ENCODE assay signal across 26 mouse cellular contexts in the genomic region with DNA sequence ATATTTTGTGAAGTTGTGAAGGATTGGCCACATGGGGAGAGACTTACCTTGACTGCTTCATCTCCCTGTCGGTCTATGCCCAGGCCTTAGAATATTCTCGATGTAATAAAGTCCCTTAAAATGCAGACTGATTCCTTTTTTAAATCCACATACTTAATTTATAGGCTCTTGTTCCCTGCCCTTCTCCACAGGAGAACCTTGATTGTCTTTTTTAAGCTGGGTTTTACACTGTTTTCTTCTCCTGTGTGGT.
A peak's percentile ranks its signal among the peaks of the same experiment; 100 is the strongest.
DNase-seq lines count a peak whose midpoint lies in the region; ATAC-seq and TF ChIP-seq lines count a peak whose summit lies in the region.
"Had no signal": no experiment of that assay in that cellular context is flagged by ENCODE, and none has a peak within 500 bp of the region (broad histone marks: within the 10 kb centered on the region; RNA-seq: fewer than 3 reads in every experiment).

No protein-coding gene starts in this region.

- no peaks in the 10 kb centered on the region for H3K9me3 ChIP-seq in liver, embryonic 11.5 days (ENCODE audit: control insufficient read depth, low read length)
- H3K9me3 ChIP-seq in liver, postnatal 0 days (ENCODE audit: low read length): no peaks in the 10 kb centered on the region
- H3K9me3 ChIP-seq in lung, postnatal 0 days (ENCODE audit: low read length): no peaks in the 10 kb centered on the region
- H3K9me3 ChIP-seq in liver, embryonic 14.5 days (ENCODE audit: control insufficient read depth, low read length): no peaks in the 10 kb centered on the region
- H3K9me3 ChIP-seq: embryonic facial prominence, embryonic 10.5 days; embryonic facial prominence, embryonic 13.5 days; forebrain, embryonic 12.5 days; forebrain, embryonic 15.5 days; heart, embryonic 10.5 days; heart, embryonic 13.5 days had no signal

- no peak for TF ChIP-seq CTCF in liver, postnatal 0 days (IDR thresholded peaks at IDR 0.05; ENCODE audit: low read depth)
- TF ChIP-seq CTCF in lung, postnatal 0 days (IDR thresholded peaks at IDR 0.05): no peak
- TF ChIP-seq CTCF in liver, embryonic 14.5 days (IDR thresholded peaks at IDR 0.05; ENCODE audit: low read depth): no peak

- no peak for TF ChIP-seq EP300 in liver, postnatal 0 days (IDR thresholded peaks at IDR 0.05; ENCODE audit: low read depth)
- no peak for TF ChIP-seq EP300 in lung, postnatal 0 days (IDR thresholded peaks at IDR 0.05)
- TF ChIP-seq EP300 in liver, embryonic 14.5 days (IDR thresholded peaks at IDR 0.05; ENCODE audit: low read depth): no peak

- WGBS in liver, embryonic 11.5 days: 68% methylated on average over 2 of the region's 2 CpGs
- WGBS in liver, postnatal 0 days (ENCODE audit: insufficient replicate concordance): 76% methylated on average over 2 of the region's 2 CpGs
- WGBS in lung, postnatal 0 days: 67% methylated on average over 2 of the region's 2 CpGs
- WGBS in liver, embryonic 14.5 days (ENCODE audit: insufficient replicate concordance): 48% methylated on average over 2 of the region's 2 CpGs

- no peak for DNase-seq in liver, embryonic 11.5 days (ENCODE audit: low spot score)
- no peak for DNase-seq in liver, postnatal 0 days
- DNase-seq in lung, postnatal 0 days (ENCODE audit: low spot score): no peak
- DNase-seq in lung, postnatal 36 days: no peak
- DNase-seq in liver, embryonic 14.5 days (ENCODE audit: low read depth in 3 of 3, low spot score in 3 of 3): no peak
- DNase-seq: adrenal gland, adult 2 months; adrenal gland, postnatal 14 days; cerebellum, adult 11 months; cerebellum, adult 2 months; cerebellum, postnatal 10 days; cerebellum, postnatal 36 days; embryo, embryonic 11 days; gastrocnemius, postnatal 36 days; heart, adult 2 months; heart, postnatal 14 days; heart, postnatal 4 days had no signal

- no peaks in the 10 kb centered on the region for H3K36me3 ChIP-seq in liver, embryonic 11.5 days (ENCODE audit: control insufficient read depth, insufficient read depth, low read length)
- H3K36me3 ChIP-seq in liver, postnatal 0 days (replicated peaks; ENCODE audit: insufficient read depth, low read length): no peaks in the 10 kb centered on the region
- H3K36me3 ChIP-seq in lung, postnatal 0 days (ENCODE audit: insufficient read depth, low read length): no peaks in the 10 kb centered on the region
- no peaks in the 10 kb centered on the region for H3K36me3 ChIP-seq in liver, embryonic 14.5 days (replicated peaks; ENCODE audit: control insufficient read depth, insufficient read depth, low read depth)
- H3K36me3 ChIP-seq: embryonic facial prominence, embryonic 10.5 days; embryonic facial prominence, embryonic 13.5 days; forebrain, embryonic 12.5 days; forebrain, embryonic 15.5 days; heart, embryonic 10.5 days; heart, embryonic 13.5 days had no signal

- ATAC-seq in liver, embryonic 11.5 days (replicated peaks; ENCODE audit: low FRiP score): no peak
- ATAC-seq in liver, postnatal 0 days: no peak
- no peak for ATAC-seq in lung, postnatal 0 days
- ATAC-seq in liver, embryonic 14.5 days (ENCODE audit: insufficient read depth): no peak
- no peak for ATAC-seq in activated CD4-positive, CD25-positive, alpha-beta regulatory T cell, adult 4 months
- ATAC-seq: forebrain, embryonic 15.5 days; hindbrain, postnatal 0 days had no signal

- no peak overlapping the region for H3K4me3 ChIP-seq in liver, embryonic 11.5 days (ENCODE audit: low read depth, low read length)
- H3K4me3 ChIP-seq in liver, postnatal 0 days (ENCODE audit: low read depth, low read length): no peak overlapping the region
- no peak overlapping the region for H3K4me3 ChIP-seq in lung, postnatal 0 days (ENCODE audit: low read depth, low read length)
- no peak overlapping the region for H3K4me3 ChIP-seq in liver, embryonic 14.5 days (ENCODE audit: insufficient read depth in 1 of 2, low read depth in 2 of 2, low read length in 2 of 2)
- H3K4me3 ChIP-seq: embryonic facial prominence, embryonic 10.5 days; embryonic facial prominence, embryonic 13.5 days; erythroblast, embryonic 14.5 days; forebrain, embryonic 12.5 days; forebrain, embryonic 15.5 days; heart, adult 2 months; heart, embryonic 10.5 days; heart, embryonic 13.5 days had no signal

- peaks cover 9% of the 10 kb centered on the region for H3K4me1 ChIP-seq in liver, embryonic 11.5 days (replicated peaks; ENCODE audit: control insufficient read depth, insufficient read depth, low read length)
- H3K4me1 ChIP-seq in liver, postnatal 0 days (ENCODE audit: insufficient read depth): no peaks in the 10 kb centered on the region; the same call in 1 of the 2 replicates
- H3K4me1 ChIP-seq in lung, postnatal 0 days (ENCODE audit: insufficient read depth, low read depth, low read length): no peaks in the 10 kb centered on the region
- H3K4me1 ChIP-seq in liver, embryonic 14.5 days (replicated peaks; ENCODE audit: control insufficient read depth in 2 of 2, insufficient read depth in 2 of 2, low read length in 1 of 2): peaks cover 0 to 9% of the 10 kb centered on the region in 2 experiments; a peak in 2 of 4 replicates
- H3K4me1 ChIP-seq: forebrain, embryonic 12.5 days; forebrain, embryonic 15.5 days had no signal

- H3K4me2 ChIP-seq in liver, embryonic 11.5 days: peak overlapping the region; percentile 38
- no peak overlapping the region for H3K4me2 ChIP-seq in liver, postnatal 0 days (ENCODE audit: low read depth, low read length)
- no peak overlapping the region for H3K4me2 ChIP-seq in lung, postnatal 0 days (replicated peaks; ENCODE audit: low read depth, low read length)
- peak overlapping the region; percentile 9 for H3K4me2 ChIP-seq in liver, embryonic 14.5 days (ENCODE audit: low read depth)
- H3K4me2 ChIP-seq: embryonic facial prominence, embryonic 13.5 days; forebrain, embryonic 12.5 days; forebrain, embryonic 15.5 days; heart, embryonic 13.5 days; hindbrain, embryonic 14.5 days had no signal

- H3K27me3 ChIP-seq in liver, embryonic 11.5 days (replicated peaks; ENCODE audit: control insufficient read depth, insufficient read depth, low read length): no peaks in the 10 kb centered on the region
- H3K27me3 ChIP-seq in liver, postnatal 0 days (ENCODE audit: insufficient read depth, low read length): no peaks in the 10 kb centered on the region
- no peaks in the 10 kb centered on the region for H3K27me3 ChIP-seq in lung, postnatal 0 days (replicated peaks; ENCODE audit: insufficient read depth, low read length)
- no peaks in the 10 kb centered on the region for H3K27me3 ChIP-seq in liver, embryonic 14.5 days (ENCODE audit: control insufficient read depth, insufficient read depth, low read length)
- H3K27me3 ChIP-seq: forebrain, embryonic 15.5 days had no signal

- no peak overlapping the region for H3K9ac ChIP-seq in liver, embryonic 11.5 days (ENCODE audit: low read depth, low read length)
- H3K9ac ChIP-seq in liver, postnatal 0 days (replicated peaks): no peak overlapping the region
- H3K9ac ChIP-seq in lung, postnatal 0 days (replicated peaks; ENCODE audit: low read depth): no peak overlapping the region
- no peak overlapping the region for H3K9ac ChIP-seq in liver, embryonic 14.5 days (replicated peaks)
- H3K9ac ChIP-seq: embryonic facial prominence, embryonic 13.5 days; forebrain, embryonic 12.5 days; forebrain, embryonic 15.5 days; heart, embryonic 13.5 days; hindbrain, embryonic 14.5 days had no signal

- H3K27ac ChIP-seq in liver, embryonic 11.5 days (ENCODE audit: low read depth, low read length): peak overlapping the region; percentile 80
- H3K27ac ChIP-seq in liver, postnatal 0 days (ENCODE audit: low read depth): no peak overlapping the region
- peak overlapping the region; percentile 76; the same call in 1 of the 2 replicates for H3K27ac ChIP-seq in lung, postnatal 0 days (ENCODE audit: low read length)
- no peak overlapping the region for H3K27ac ChIP-seq in liver, embryonic 14.5 days
- H3K27ac ChIP-seq: embryonic facial prominence, embryonic 13.5 days; forebrain, embryonic 12.5 days; forebrain, embryonic 15.5 days; heart, adult 2 months; heart, embryonic 13.5 days; hindbrain, embryonic 14.5 days; hindbrain, postnatal 0 days had no signal

Comparison
In these comparisons a context has a peak if more than half of its experiments do, and no peak if none do; other contexts are left out.
1. H3K27ac ChIP-seq: peak in liver, embryonic 11.5 days (single experiment) and lung, postnatal 0 days (single experiment); none in liver, postnatal 0 days (single experiment) and liver, embryonic 14.5 days (single experiment).
2. H3K4me2 ChIP-seq: peak in liver, embryonic 11.5 days (single experiment) and liver, embryonic 14.5 days (single experiment); none in liver, postnatal 0 days (single experiment) and lung, postnatal 0 days (single experiment).